Mouse (Mus musculus) liver, postnatal 0 days (tissue): ENCODE results near the gene Thada. TPM values are rescaled to one million over a fixed set of nuclear protein-coding genes. Genes with fewer than 3 reads are reported as not detected.

ENCODE experiments used
- ATAC-seq: fragments of 200-750 bp; cut with Nextera tagmentation; 2 replicates; pipeline ENCODE4 v1.8.0; 2017; ENCODE audit warnings: mild to moderate bottlenecking, moderate library complexity
- DNase-seq: peaks from one replicate; pipeline ENCODE4 v3.0.0-alpha.2; 2016
- H3K27ac ChIP-seq: fragments of 300-500 bp; sonication (generic); 2 replicates; pipeline ENCODE4 v1.5.1; 2014; ENCODE audit warnings: antibody characterized with exemption, moderate library complexity, mild to moderate bottlenecking, low read depth
- H3K27me3 ChIP-seq: fragments of 300-500 bp; sonication (generic); 2 replicates; pipeline ENCODE4 v1.6.1; 2014; ENCODE audit warnings: low read length, control low read depth, mixed read lengths; ENCODE audit not compliant: insufficient read depth
- H3K36me3 ChIP-seq: fragments of 300-500 bp; sonication (generic); replicated peaks from 2 replicates; pipeline ENCODE4 v1.6.1; 2014; ENCODE audit warnings: mild to moderate bottlenecking, control low read depth, low read length, moderate library complexity, mixed read lengths; ENCODE audit not compliant: insufficient read depth
- H3K4me1 ChIP-seq: fragments of 300-500 bp; sonication (generic); 2 replicates; pipeline ENCODE4 v1.6.1; 2014; ENCODE audit warnings: antibody characterized with exemption, mild to moderate bottlenecking, control low read depth; ENCODE audit not compliant: insufficient read depth
- H3K4me2 ChIP-seq: fragments of 300-500 bp; sonication (generic); 2 replicates; pipeline ENCODE4 v1.6.1; 2014; ENCODE audit warnings: low read depth, mild to moderate bottlenecking, low read length, moderate library complexity, mixed read lengths
- H3K4me3 ChIP-seq: fragments of 300-500 bp; sonication (generic); 2 replicates; pipeline ENCODE4 v1.5.1; 2014; ENCODE audit warnings: low read depth, low read length
- H3K9ac ChIP-seq: fragments of 300-500 bp; sonication (generic); replicated peaks from 2 replicates; pipeline ENCODE4 v1.6.1; 2014; ENCODE audit warnings: mild to moderate bottlenecking, moderate library complexity
- H3K9me3 ChIP-seq: fragments of 300-500 bp; sonication (generic); 2 replicates; pipeline ENCODE4 v1.6.1; 2016; ENCODE audit warnings: mild to moderate bottlenecking, control low read depth, low read length, mixed read lengths
- CTCF ChIP-seq: sonication (generic); IDR thresholded peaks from 2 replicates; pipeline ENCODE4 v1.5.1; 2016; ENCODE audit warnings: antibody characterized with exemption, low read depth
- EP300 ChIP-seq: IDR thresholded peaks from 2 replicates; pipeline ENCODE4 v1.6.1; 2016; ENCODE audit warnings: antibody characterized with exemption, low read depth, mild to moderate bottlenecking
- WGBS: fragments of 180-500 bp; shearing (Covaris S2); extraction: QIAGEN DNeasy Blood & Tissue Kit; methylation state at CpG from one replicate; pipeline ENCODE4 v1.1.7; 2014; ENCODE audit not compliant: insufficient replicate concordance; 5-methylcytosine and 5-hydroxymethylcytosine counted together
- polyA plus RNA-seq: library from polyadenylated mRNA; unstranded; fragments of >200 nt; fragmentation: Nextera tagmentation; extraction: Ambion mirVana; gene quantifications from 2 replicates; pipeline ENCODE4 v1.2.1, GENCODE M21; 2015

Gene Thada
- polyA plus RNA-seq, 1 experiment from 2014 or later: 1.2 TPM

DNA sequence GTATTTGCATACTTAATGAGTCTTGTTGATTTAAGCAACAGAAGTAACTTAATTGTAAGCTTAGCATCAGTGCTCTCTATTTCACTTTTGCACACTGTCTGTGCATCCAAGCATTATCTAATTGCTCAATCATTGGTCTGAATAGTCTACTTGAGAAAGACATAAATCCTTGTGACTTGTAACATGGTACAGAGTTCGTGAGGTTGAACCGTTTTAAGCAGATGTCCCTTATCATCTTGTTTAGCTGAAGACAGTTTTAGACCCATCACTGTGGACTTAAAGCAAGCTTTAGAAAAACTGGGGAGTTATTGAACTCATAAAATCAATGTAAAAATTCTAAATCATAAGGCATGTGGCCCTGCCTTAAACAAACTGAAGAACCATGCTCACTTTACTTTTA lies 31.6 kb upstream of the Thada start:
- no peak for TF ChIP-seq EP300
- no peak for TF ChIP-seq CTCF
- Histone ChIP-seq H3K9ac (no peak overlapping the region), H3K4me1 (no peaks in the 10 kb centered on the region), H3K27ac (no peak overlapping the region), H3K9me3 (no peaks in the 10 kb centered on the region), H3K4me3 (no peak overlapping the region), H3K27me3 (no peaks in the 10 kb centered on the region), H3K36me3 (no peaks in the 10 kb centered on the region), H3K4me2 (no peak overlapping the region)
- no peak for ATAC-seq
- DNase-seq: no peak
- 61% methylated on average over 2 of the region's 2 CpGs for WGBS

DNA sequence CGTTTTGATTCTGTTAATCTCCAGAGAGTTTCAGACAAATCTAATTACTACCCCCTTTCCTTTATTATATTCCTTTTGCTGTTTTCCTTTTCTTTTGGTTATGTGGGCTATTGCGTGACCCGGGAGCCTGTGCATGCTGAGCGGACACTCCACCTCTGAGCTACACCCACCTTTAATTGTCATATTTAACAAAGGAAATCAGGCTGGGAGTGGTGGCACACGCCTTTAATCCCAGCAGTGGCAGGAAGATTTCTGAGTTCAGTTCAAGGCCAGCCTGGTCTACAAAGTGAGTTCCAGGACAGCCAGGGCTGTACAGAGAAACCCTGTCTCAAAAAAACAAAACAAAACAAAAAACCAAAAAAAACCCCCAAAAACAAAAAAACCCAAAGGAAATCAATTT lies 31.0 kb upstream of the Thada start:
- TF ChIP-seq CTCF (no peak), EP300 (no peak)
- H3K36me3 ChIP-seq: no peaks in the 10 kb centered on the region
- DNase-seq (no peak), ATAC-seq (no peak)
- no peak overlapping the region for H3K4me2 ChIP-seq
- no peaks in the 10 kb centered on the region for H3K27me3 ChIP-seq
- H3K4me1 ChIP-seq: no peaks in the 10 kb centered on the region
- H3K9me3 ChIP-seq: no peaks in the 10 kb centered on the region
- no peak overlapping the region for H3K27ac ChIP-seq
- WGBS: 86% methylated on average over 5 of the region's 5 CpGs
- no peak overlapping the region for H3K4me3 ChIP-seq
- no peak overlapping the region for H3K9ac ChIP-seq

DNA sequence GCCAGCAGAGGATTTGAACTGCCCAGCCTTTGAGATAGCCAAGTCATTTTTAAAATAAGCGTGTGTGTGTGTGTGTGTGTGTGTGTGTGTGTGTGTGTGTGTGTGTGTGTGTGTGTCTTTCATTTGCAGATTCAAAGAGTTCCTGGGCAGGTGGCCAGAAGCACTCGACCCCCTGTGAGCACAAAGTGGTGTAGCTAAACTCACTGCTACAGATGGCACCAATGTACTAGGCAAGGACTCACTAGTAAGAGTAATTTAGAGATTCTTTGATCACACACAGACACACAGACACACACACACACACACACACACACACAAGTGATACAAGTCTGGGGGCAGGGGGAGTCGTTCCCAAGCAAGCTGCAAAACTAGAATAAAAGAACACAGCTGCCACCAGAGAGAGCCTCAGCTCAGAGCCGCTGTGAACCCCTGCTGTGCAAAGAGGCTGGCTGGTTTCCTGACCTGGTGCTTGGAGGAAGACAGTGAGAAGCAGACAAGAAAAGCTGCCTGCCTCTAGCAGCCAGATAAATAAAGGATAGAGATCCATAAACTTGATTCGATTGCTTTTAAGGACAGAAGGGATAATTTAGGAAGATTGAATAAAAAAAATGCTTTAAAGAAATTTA lies 26.4 kb upstream of the Thada start:
- Histone ChIP-seq H3K27ac (no peak overlapping the region), H3K4me1 (no peaks in the 10 kb centered on the region), H3K4me2 (no peak overlapping the region), H3K4me3 (no peak overlapping the region), H3K27me3 (no peaks in the 10 kb centered on the region), H3K9ac (no peak overlapping the region), H3K9me3 (no peaks in the 10 kb centered on the region), H3K36me3 (no peaks in the 10 kb centered on the region)
- DNase-seq: no peak
- no peak for ATAC-seq
- TF ChIP-seq CTCF (no peak), EP300 (no peak)
- 50% methylated on average over 5 of the region's 5 CpGs for WGBS

DNA sequence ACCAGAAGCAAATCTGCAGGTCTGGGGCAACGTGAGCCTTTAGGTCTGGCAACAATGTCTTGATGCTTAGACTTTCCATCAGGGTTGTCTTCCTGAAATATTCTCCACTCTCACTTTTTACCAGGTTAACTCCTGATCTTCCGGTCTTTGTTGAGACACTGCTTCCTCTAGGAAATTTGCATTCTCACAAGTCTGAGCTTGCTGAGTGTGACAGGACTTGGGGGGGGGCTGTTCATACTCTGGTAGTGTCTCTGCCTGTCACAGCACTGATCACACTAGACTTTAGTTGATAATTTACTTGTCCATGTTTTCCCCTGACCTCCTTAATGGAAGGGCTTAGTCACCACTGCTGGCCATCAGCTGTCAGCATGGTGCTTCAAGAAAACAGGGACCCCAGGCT lies 21.4 kb upstream of the Thada start:
- H3K36me3 ChIP-seq: no peaks in the 10 kb centered on the region
- WGBS: 78% methylated on average over 2 of the region's 2 CpGs
- ATAC-seq (no peak), DNase-seq (no peak)
- H3K9me3 ChIP-seq: no peaks in the 10 kb centered on the region
- H3K27me3 ChIP-seq: no peaks in the 10 kb centered on the region
- no peak overlapping the region for H3K9ac ChIP-seq
- no peaks in the 10 kb centered on the region for H3K4me1 ChIP-seq
- no peak overlapping the region for H3K27ac ChIP-seq
- TF ChIP-seq CTCF (no peak), EP300 (no peak)
- no peak overlapping the region for H3K4me2 ChIP-seq
- H3K4me3 ChIP-seq: no peak overlapping the region

DNA sequence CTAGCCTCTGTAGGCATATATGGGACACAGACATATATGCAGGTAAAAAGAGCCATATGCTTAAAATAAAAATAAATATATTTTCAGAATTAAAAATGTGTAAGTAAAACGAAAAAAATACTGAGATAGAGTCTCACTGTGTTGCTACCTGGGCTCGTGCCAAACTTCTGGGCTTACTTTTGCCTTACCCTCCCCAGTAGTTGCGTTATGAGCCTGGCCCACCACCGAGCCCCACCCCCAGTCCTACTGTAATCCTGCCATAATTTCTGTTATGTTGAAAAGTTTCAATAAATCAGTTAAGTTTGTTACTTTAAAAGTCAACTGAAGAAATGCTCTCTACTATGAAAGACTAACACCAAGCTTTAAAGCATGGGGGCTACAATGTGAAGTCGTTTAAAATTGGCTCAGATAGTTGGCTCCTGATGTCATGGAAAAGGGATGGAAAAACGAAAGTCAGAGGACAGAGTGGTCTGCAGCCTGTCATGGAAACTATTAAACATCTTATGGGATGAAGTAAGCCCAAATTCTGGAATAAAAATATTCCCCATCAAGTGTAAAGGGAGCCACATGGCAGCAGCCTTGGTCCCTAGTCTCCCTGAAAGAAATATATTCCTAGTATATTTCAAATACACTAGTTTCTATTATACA lies 17.8 kb upstream of the Thada start:
- H3K9me3 ChIP-seq: no peaks in the 10 kb centered on the region
- ATAC-seq: no peak
- H3K27me3 ChIP-seq: no peaks in the 10 kb centered on the region
- no peak overlapping the region for H3K4me3 ChIP-seq
- H3K4me2 ChIP-seq: no peak overlapping the region
- no peaks in the 10 kb centered on the region for H3K4me1 ChIP-seq
- H3K36me3 ChIP-seq: no peaks in the 10 kb centered on the region
- no peak overlapping the region for H3K9ac ChIP-seq
- WGBS: 67% methylated on average over 6 of the region's 6 CpGs
- TF ChIP-seq EP300 (no peak), CTCF (no peak)
- H3K27ac ChIP-seq: no peak overlapping the region
- DNase-seq: no peak

DNA sequence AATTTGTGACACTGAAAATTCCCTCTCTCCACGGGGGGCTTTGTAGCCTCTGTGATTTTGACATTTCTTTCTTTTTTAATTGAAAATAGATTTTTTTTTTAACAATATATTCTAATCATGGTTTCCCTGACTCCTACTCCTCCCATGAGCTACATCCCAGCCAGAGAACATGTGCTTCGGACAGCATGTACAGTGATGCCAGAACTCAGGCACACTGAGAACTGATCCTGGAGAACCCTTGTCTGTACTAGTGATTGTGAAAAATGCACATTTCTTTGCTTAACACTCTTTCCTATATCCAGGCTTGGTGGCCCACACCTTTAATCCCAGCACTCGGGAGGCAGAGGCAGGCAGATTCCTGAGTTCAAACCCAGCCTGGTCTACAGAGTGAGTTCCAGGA lies 16.8 kb upstream of the Thada start:
- H3K36me3 ChIP-seq: no peaks in the 10 kb centered on the region
- H3K27me3 ChIP-seq: no peaks in the 10 kb centered on the region
- no peak overlapping the region for H3K27ac ChIP-seq
- TF ChIP-seq CTCF: no peak
- TF ChIP-seq EP300: no peak
- H3K4me1 ChIP-seq: no peaks in the 10 kb centered on the region
- H3K9ac ChIP-seq: no peak overlapping the region
- WGBS: 82% methylated on average over 3 of the region's 3 CpGs
- no peak overlapping the region for H3K4me2 ChIP-seq
- ATAC-seq (no peak), DNase-seq (no peak)
- no peak overlapping the region for H3K4me3 ChIP-seq
- H3K9me3 ChIP-seq: no peaks in the 10 kb centered on the region
